Mouse (Mus musculus) mouse embryonic stem cell (cell line): ENCODE measurements around the gene Zkscan4.
"Not testable (repeated sequence)": the region's sequence is repeated elsewhere in the genome, so short reads cannot be mapped to it uniquely, and the experiment has no call there.

Source experiments
- in situ Hi-C, 2 experiments: fragments of 300-500 bp; cut with MboI; formaldehyde crosslinking; loops; 1 replicate in 1 of 2; 3 replicates in 1 of 2; pipeline ENCODE4 v1.14.3; 2019 to 2020; ENCODE audit warnings: low sequenced_read_pairs in 2 of 2, low pct_unique_long_range_greater_than_20kb in 1 of 2, mixed read lengths in 1 of 2; ENCODE audit not compliant: unreplicated experiment in 1 of 2

Gene Zkscan4

GRCm38 (mm10) chr13:21478759-21479670 is at the start of gene Zkscan4, which contains the start of gene Gm10065:
Gene Zkscan4 (plus strand): TSS chr13:21478907.
Gene Gm10065 (minus strand): TSS chr13:21479441.
- in situ Hi-C loops = not testable (repeated sequence)

GRCm38 (mm10) chr13:21435476-21435875 is 43.2 kb upstream of the Zkscan4 start:
- in situ Hi-C loops = no loop called here

- in situ Hi-C loops = no loop called here
Observed at GRCm38 (mm10) chr13:21440503-21441206, 38.1 kb upstream of the Zkscan4 start, which contains the start of gene Pgbd1. Gene Pgbd1 (minus strand): TSS chr13:21441058.

GRCm38 (mm10) chr13:21441207-21441572 is 37.5 kb upstream of the Zkscan4 start:
- in situ Hi-C loops = no loop called here

GRCm38 (mm10) chr13:21446796-21447195 is 31.9 kb upstream of the Zkscan4 start:
- in situ Hi-C loops = no loop called here

GRCm38 (mm10) chr13:21447856-21448614 is 30.7 kb upstream of the Zkscan4 start:
- in situ Hi-C loops = no loop called here

- in situ Hi-C loops = loop anchor here in 1 of 2 experiments (5.0 kb wide), 1 partner anchor 46 kb away; no protein-coding TSS in a partner anchor
Observed at GRCm38 (mm10) chr13:21453042-21453441, 25.7 kb upstream of the Zkscan4 start.

GRCm38 (mm10) chr13:21453449-21453848 is 25.3 kb upstream of the Zkscan4 start, which contains the start of gene Zscan26:
Gene Zscan26 (minus strand): TSS chr13:21453730.
- in situ Hi-C loops = loop anchor here in 1 of 2 experiments (5.0 kb wide), 1 partner anchor 46 kb away; no protein-coding TSS in a partner anchor

- in situ Hi-C loops = loop anchor here in 1 of 2 experiments (5.0 kb wide), 1 partner anchor 47 kb away; no protein-coding TSS in a partner anchor
Observed at GRCm38 (mm10) chr13:21454133-21454532, 24.6 kb upstream of the Zkscan4 start.

GRCm38 (mm10) chr13:21456347-21456746 is 22.4 kb upstream of the Zkscan4 start:
- in situ Hi-C loops = no loop called here

GRCm38 (mm10) chr13:21462516-21462915 is 16.2 kb upstream of the Zkscan4 start:
- in situ Hi-C loops = not testable (repeated sequence)

GRCm38 (mm10) chr13:21467336-21467735 is 11.4 kb upstream of the Zkscan4 start:
- in situ Hi-C loops = no loop called here

GRCm38 (mm10) chr13:21468061-21469019 is 10.4 kb upstream of the Zkscan4 start, which contains the start of gene Nkapl:
Gene Nkapl (minus strand): TSS chr13:21468509.
- in situ Hi-C loops = no loop called here

GRCm38 (mm10) chr13:21469097-21469496 is 9.6 kb upstream of the Zkscan4 start:
- in situ Hi-C loops = no loop called here

- in situ Hi-C loops = no loop called here
Observed at GRCm38 (mm10) chr13:21472427-21472826, 6.3 kb upstream of the Zkscan4 start.

- in situ Hi-C loops = no loop called here
Observed at GRCm38 (mm10) chr13:21486881-21487280, 8.2 kb downstream of the Zkscan4 start.

GRCm38 (mm10) chr13:21492847-21493246 is 14.1 kb downstream of the Zkscan4 start:
- in situ Hi-C loops = no loop called here
